Mouse (Mus musculus) lung, adult 2 months (tissue): ENCODE measurements around the gene Apoc2. TPM values are rescaled to one million over a fixed set of nuclear protein-coding genes. Genes with fewer than 3 reads are reported as not detected.
A peak's percentile ranks its signal among the peaks of the same experiment; 100 is the strongest.

Experiments
- DNase-seq: peaks from one replicate; pipeline ENCODE4 v3.0.0; 2022
- H3K4me1 ChIP-seq: fragments of 200-500 bp; 2 replicates; pipeline ENCODE4 v1.6.1; 2011; ENCODE audit warnings: low read length; ENCODE audit not compliant: control insufficient read depth, insufficient read depth
- H3K4me3 ChIP-seq: fragments of 200-500 bp; replicated peaks from 2 replicates; pipeline ENCODE3; 2011; ENCODE audit warnings: low read depth, mild to moderate bottlenecking, control low read depth, low read length; ENCODE audit errors: extremely low read depth
- CTCF ChIP-seq: fragments of 200-500 bp; IDR thresholded peaks from 2 replicates; pipeline ENCODE4 v1.5.1; 2011; ENCODE audit warnings: mild to moderate bottlenecking, low read length, control low read depth; ENCODE audit not compliant: insufficient read depth
- POLR2A ChIP-seq: fragments of 200-500 bp; IDR thresholded peaks from 2 replicates; pipeline ENCODE4 v1.6.1; 2011; ENCODE audit warnings: low read depth, mild to moderate bottlenecking, control low read depth, low read length, borderline replicate concordance; ENCODE audit errors: extremely low read depth
- WGBS: fragments of 180-500 bp; shearing (Covaris S2); methylation state at CpG from one replicate; pipeline ENCODE4 v1.1.7; 2018; 5-methylcytosine and 5-hydroxymethylcytosine counted together
- polyA plus RNA-seq: library from polyadenylated mRNA; depleted of rRNA; stranded (reverse); fragments of >200 nt; gene quantifications from 2 replicates; pipeline ENCODE4 v1.2.3, GENCODE M21; 2012

The Apoc2 gene
- polyA plus RNA-seq, 1 experiment, result 5.1 TPM

DNA sequence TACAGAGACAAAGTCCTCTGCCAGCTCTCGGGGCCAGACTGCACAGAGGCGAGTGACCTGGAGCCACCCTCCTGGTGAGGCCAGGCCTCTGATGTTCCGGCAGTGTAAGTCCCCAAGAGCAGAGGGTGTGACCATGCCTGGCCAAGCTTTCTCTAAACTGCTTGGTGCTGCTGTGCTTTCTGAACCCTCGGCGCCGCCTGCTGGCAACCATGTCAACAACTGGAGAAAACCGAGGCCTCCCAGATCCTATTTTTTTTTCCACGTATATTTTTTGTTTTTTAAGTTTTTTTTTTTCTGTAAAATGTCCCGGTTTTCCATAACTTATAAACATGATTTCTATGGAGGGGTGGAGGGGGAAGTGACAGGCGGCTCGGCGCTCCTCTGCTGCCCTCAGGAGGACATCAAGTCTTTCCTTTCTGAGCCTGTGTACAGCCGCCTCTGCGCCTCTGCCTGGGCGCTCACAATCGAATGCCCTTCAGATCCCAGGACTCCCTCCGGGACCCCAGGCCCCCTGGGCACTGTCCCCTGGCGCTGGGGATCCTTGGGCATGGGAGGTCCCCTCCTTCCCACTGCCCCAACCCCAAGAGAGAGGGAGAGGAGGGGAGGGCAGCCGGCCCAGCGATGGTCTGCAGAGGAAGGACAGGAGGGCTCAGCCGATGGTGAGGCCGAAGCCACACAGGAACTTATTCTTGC is 23.5 kb upstream of the Apoc2 start:
- DNase-seq, result peak; percentile 69
- whole genome bisulfite sequencing, result 32% methylated on average over 22 of the region's 22 CpGs
- Histone ChIP-seq H3K4me3 (no peak overlapping the region), H3K4me1 (peaks cover 12% of the 10 kb centered on the region; the same call in 1 of the 2 replicates)
- TF ChIP-seq POLR2A (no peak), CTCF (peak; percentile 70)

DNA sequence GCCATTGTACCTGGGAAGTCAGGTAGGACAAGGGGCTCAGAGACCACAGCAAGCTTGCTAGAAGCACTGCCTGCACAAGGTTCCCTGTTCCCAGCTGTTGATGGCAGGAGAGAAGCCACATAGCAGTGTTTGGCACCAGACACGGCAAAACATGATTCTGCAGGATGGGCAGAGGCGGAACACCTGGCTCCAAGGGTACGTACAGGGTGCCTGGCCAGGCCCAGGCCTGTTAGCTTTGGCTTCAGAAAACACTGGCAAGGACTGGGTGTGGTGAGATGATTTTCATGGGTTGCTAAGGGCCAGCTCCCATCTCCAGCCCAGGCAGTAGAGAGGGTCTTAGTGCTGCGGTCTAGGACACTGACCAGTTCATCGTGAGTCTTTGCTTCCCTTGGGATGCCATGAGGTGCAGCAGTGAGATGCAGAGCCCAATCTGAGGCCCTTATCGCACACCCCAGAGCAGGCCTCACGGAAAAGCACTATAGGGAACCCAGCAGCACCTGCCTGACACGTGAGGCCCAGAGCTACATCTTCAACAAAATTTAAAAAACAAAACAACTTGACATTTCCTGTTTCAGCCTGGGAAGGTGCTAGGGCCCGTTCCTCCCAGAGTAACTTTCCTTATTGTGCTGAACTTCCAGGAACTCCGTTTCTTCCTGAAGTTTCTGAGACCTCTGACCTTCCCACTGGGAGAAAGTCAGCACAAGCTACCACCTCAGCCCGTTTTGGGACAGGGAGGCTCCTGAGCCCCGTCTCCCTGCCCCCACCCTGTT is 22.7 kb upstream of the Apoc2 start:
- peak; percentile 30 for DNase-seq
- Histone ChIP-seq H3K4me1 (peaks cover 12% of the 10 kb centered on the region; the same call in 1 of the 2 replicates), H3K4me3 (no peak overlapping the region)
- TF ChIP-seq POLR2A, result no peak
- no peak for TF ChIP-seq CTCF
- 49% methylated on average over 12 of the region's 12 CpGs for WGBS

GRCm38 (mm10) chr7:19699827-19700148 is 22.0 kb upstream of the Apoc2 start:
- no peak for TF ChIP-seq POLR2A
- no peak for TF ChIP-seq CTCF
- H3K4me1 ChIP-seq, result peaks cover 12% of the 10 kb centered on the region; the same call in 1 of the 2 replicates
- DNase-seq, result no peak
- no peak overlapping the region for H3K4me3 ChIP-seq
- 82% methylated on average over 4 of the region's 4 CpGs for WGBS

DNA sequence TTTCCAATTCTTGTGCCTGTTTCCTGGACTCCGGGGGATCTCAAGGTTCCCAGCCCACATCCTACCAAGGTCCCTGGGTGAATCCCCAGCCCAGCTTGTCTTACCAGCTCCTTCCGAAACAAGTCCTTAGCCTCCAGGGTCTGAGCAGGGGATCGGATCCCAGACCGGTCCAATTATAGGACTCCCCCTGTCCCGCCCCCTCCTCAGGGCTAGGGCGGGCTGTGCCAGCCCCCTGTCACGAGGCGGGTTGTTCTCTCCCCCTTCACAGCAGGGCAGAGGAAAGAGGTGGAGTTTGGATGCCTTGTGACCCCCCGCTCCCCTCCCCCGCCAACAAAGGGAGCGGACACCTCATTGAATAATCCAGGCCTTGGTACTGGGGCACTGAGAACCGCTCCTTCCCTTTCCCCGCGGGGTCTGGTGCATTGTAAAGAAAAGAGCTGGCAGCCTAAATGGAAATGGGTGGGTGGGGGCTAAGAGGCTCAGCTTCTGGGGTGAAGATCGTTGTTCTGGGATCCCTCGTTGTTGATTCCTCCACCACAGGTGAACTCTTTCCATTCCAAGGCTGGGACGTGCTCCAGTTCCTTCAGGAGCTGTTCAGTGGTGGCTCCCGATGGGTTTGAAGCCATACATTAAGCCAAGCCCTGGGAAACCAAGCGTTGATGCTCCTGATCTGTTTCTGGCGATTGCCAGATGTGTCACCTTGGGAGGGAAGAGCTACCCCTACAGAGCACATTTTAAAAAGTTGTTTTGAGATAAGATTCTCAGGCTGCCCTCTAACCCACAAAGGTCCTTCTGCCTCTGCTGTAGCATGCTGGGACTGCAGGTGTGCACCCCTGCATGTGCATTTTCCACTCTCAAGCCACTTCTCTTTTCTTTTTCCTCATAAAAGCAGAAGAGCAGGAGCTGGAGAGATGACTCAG is 21.4 kb upstream of the Apoc2 start, which contains the start of gene Apoe:
TSS of gene Apoe (minus strand) at position 282 of the 920 bp plus-strand sequence.
- Histone ChIP-seq H3K4me1 (peaks cover 12% of the 10 kb centered on the region; the same call in 1 of the 2 replicates), H3K4me3 (peak within 1 kb of the TSS; percentile 51)
- peak; percentile 41 for DNase-seq
- WGBS, result 8% methylated on average over 20 of the region's 20 CpGs
- no peak for TF ChIP-seq CTCF
- TF ChIP-seq POLR2A, result peak; percentile 58; the same call in 1 of the 2 replicates

GRCm38 (mm10) chr7:19697949-19698906 is 20.5 kb upstream of the Apoc2 start:
- 8% methylated on average over 28 of the region's 28 CpGs for WGBS
- no peak for DNase-seq
- H3K4me1 ChIP-seq, result peaks cover 15% of the 10 kb centered on the region
- H3K4me3 ChIP-seq, result peak overlapping the region; percentile 51
- no peak for TF ChIP-seq POLR2A
- peak; percentile 13; the same call in 1 of the 2 replicates for TF ChIP-seq CTCF

GRCm38 (mm10) chr7:19696336-19696873 is 18.7 kb upstream of the Apoc2 start:
- no peak overlapping the region for H3K4me3 ChIP-seq
- DNase-seq, result no peak
- TF ChIP-seq POLR2A, result no peak
- no peak for TF ChIP-seq CTCF
- 97% methylated on average over 34 of the region's 34 CpGs for WGBS
- H3K4me1 ChIP-seq, result peaks cover 17% of the 10 kb centered on the region

GRCm38 (mm10) chr7:19695881-19696280 is 18.1 kb upstream of the Apoc2 start:
- Histone ChIP-seq H3K4me3 (no peak overlapping the region), H3K4me1 (peaks cover 16% of the 10 kb centered on the region)
- 90% methylated on average over 6 of the region's 6 CpGs for WGBS
- TF ChIP-seq CTCF (no peak), POLR2A (no peak)
- DNase-seq, result no peak

DNA sequence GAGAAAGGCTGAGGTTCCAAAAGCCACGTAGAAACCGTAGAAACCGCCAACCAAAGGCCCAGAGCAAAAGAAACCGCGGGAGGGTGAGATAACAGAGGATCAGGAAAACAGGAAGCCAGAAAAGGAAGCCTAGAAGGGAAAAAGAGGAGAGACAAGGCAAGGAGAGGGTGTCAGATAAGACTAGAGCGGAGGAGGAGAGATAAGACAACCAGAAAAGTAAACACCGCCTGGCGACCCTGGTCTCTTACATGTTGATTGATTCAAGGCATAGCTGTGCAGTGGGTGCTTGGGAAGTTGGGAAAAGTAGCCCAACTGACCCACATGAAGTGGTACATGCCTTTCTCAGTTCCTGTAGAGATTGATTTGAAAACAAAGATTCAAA is 17.5 kb upstream of the Apoc2 start:
- no peak for TF ChIP-seq POLR2A
- Histone ChIP-seq H3K4me3 (no peak overlapping the region), H3K4me1 (peaks cover 10% of the 10 kb centered on the region)
- 22% methylated on average over 8 of the region's 8 CpGs for WGBS
- DNase-seq, result no peak
